Mouse (Mus musculus) large intestine, adult 2 months (tissue): ENCODE measurements at regions not wholly inside any gene's neighbourhood (a gene's known extent, or its start where the extent isn't known, plus 50 kb on each side); places are given as distances from the start of the nearest gene placed in this dataset.

Experiments
- DNase-seq: peaks from one replicate; pipeline ENCODE4 v3.0.0-alpha.2; 2012; ENCODE audit warnings: low read depth, low spot score
- WGBS: fragments of 180-500 bp; shearing (Covaris S2); methylation state at CpG from one replicate; pipeline ENCODE4 v1.1.7; 2018; 5-methylcytosine and 5-hydroxymethylcytosine counted together

DNA sequence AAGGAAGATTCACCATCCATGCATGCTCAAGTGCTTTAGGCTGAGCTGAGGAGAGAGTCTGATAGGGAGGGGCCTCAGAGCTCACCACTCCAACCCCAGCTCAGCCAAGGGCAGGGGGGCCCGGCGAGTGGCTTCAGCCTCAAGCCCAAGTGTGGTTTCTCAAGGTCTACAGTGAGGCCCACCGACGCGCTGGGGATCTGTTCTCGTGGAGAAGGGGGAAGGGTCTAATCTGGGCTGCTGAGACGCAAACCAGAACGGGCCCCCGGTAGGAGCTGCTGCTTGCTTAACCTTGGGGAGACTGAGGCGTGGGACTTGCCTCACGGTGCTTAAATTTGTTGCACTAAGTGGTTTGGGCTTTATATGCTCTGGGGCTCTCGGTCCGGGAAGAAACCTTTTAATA, 70.9 kb downstream of the Asb1 start:
- no peak for DNase-seq
- WGBS, result 69% methylated on average over 13 of the region's 13 CpGs

DNA sequence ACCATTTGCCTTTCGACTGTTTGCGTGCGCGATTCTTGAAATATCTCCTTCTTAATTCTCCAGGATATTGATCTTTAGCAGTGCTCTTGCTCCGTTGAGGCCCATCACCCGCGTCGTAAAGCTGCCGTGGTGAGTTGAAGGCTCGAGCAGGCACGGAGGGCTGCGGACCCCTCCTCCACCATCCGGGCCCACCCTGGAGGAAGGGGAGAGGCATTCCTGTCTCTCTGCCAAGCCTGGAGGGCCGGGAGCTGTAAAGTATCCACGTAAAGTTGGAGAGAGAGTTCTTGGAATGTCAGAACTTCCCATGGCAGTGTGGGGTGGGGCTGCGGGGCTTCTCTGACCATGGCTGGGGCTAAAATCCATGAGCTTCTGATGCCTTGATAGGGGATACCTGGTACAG, 71.3 kb downstream of the Asb1 start:
- DNase-seq, result no peak
- WGBS, result 52% methylated on average over 16 of the region's 16 CpGs

- no peak for DNase-seq
- 66% methylated on average over 3 of the region's 3 CpGs for WGBS
Measured at GRCm38 (mm10) chr1:91612912-91613311, 72.6 kb downstream of the Asb1 start.

DNA sequence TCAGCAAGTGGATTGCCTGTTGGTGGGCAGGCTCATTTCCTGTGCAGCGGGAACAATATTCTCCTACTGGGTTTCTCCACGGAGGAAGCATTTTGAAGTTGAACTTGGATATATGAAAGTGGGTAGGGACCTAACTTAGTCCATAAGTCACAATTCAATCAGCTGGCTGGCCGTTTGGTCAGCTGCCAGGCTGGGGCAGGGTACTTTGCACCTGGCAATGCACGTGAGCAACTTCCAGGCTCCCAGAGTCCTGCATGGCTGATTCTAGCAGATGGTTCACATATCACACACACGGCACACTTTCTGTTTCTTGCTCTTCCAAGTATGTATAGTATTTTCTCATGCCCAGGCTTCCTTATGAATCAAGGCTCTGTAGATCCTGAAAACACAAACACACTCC, 75.1 kb downstream of the Asb1 start:
- WGBS, result 33% methylated on average over 5 of the region's 5 CpGs
- DNase-seq, result no peak

DNA sequence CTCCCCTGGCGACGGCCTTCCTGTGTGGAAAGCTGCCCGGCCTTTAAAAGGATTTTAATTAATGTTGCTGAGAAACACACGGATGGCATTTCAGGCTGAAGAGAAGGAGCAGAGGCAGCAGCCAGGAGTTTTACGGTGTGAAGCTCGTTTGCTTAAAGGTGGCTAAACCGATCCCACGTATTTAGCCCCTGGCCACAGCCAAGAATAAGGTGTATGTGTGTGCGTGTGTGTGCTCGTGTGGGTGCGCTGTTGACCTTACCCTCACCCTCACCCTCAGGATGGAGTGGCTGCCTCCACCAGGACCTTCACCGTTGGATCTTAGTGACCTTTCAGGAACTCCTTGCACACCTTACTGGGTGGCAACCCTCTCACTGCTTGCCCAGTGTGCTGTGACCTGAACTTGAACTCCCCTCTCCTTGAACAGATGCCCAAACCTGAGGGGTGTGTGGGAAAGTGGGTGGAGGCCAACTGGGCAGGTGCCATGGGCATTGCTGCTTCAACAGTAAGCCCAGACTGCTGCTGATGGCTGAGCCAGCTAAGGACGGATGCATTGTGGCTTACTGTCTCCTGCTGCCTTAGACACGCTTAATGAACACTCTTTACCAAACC, 78.3 kb downstream of the Asb1 start:
- no peak for DNase-seq
- 56% methylated on average over 14 of the region's 14 CpGs for WGBS

DNA sequence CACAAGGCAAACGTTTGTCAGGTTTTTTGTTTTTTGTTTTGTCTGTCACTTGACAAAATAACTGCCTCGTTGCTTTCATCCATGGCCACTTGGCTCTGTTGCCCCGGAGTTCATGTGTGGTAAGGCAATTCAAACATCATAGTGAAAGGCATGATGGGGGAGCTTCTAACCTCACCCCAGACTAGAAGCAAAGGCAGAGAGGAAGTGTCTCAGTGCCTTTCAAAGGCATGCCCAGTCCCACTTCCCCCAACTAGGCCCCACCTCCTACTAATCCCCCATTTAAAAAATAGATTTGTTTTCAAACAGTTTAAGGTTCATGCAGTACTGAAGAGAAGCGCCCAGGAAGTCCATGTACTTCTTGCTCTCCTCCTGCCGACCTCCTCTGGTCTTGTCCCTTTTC, 80.8 kb downstream of the Asb1 start:
- WGBS, result 75% methylated on average over 5 of the region's 5 CpGs
- no peak for DNase-seq

- WGBS, result 92% methylated on average over 5 of the region's 5 CpGs
Measured at GRCm38 (mm10) chr1:91622874-91623273, 82.5 kb downstream of the Asb1 start.

DNA sequence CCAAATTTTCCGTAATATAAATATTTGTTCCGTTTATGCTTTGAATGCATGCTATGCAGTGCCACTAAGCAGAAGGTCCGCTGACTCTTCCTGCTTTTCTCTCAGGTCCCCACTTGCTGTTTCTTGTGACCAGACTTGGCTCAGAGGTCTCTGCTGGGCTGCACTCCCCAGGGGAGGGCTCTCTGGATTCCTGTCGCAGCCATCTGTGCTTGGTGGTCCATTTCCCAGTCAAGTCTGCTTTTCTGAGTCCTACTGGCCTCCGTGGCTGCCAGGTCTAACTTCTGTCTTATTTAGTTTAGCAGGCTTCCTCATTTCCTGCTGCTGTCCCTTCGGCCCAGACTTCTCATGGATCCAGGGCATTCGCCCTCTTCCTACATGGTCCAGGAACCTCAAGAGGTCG, 83.7 kb downstream of the Asb1 start:
- no peak for DNase-seq
- WGBS, result 47% methylated on average over 8 of the region's 8 CpGs

More at GRCm38 (mm10) chr1:91622874-91623273, 82.5 kb downstream of the Asb1 start:
- DNase-seq, result no peak

GRCm38 (mm10) chr1:91624531-91625300, 84.4 kb downstream of the Asb1 start:
- WGBS, result 75% methylated on average over 11 of the region's 11 CpGs

GRCm38 (mm10) chr1:91626090-91626489, 85.7 kb downstream of the Asb1 start:
- no peak for DNase-seq
- WGBS, result 40% methylated on average over 11 of the region's 11 CpGs

More at GRCm38 (mm10) chr1:91624531-91625300, 84.4 kb downstream of the Asb1 start:
- no peak for DNase-seq

DNA sequence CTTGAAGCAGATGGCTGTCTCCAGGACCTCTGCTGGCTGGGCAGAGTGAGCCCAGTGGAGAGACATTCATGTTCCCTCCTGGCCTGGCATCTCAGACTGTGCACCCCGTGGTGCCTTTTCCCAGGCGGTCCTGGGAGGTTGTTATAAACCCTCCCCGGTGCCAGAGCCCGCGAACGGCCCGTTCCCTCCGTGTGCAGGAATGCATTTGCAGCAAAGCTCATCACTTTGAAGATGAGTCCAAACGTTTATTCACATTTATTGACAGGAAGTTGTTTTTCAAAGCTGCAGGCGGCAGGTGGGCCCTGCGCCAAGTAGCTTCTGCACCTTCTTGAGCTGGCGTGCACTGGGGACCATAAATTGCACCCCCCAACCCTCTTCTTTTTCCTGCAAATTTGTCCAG, 89.9 kb downstream of the Asb1 start:
- DNase-seq, result no peak

DNA sequence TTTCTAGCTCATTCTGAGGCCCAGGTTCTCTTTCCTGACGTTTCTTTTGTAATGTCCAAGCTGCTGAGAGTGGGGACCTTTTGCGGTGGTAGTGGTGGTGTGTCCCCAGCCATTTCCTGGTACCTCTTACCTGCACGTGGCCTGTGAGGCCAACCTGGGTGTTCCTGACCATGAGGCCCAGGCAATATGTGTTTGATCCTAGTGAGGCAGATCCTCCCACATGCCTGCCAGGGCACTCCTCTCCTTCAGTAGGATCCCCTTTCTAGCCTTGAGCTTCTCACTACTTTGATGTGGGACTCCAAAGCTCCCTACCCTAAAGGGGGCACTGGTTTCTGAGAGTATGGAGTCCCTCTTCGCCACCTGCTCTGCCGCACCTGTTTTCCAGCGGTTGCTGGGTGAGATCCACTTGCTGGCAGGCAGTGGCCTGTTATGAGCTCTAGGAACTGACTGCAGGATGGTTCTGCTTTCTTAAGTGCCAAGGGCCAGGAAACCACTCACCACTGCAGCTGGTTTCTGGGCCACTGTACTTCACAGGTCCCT, 90.6 kb downstream of the Asb1 start:
- DNase-seq, result no peak

More for the DNA sequence above, 89.9 kb downstream of the Asb1 start:
- 7% methylated on average over 12 of the region's 12 CpGs for WGBS

DNA sequence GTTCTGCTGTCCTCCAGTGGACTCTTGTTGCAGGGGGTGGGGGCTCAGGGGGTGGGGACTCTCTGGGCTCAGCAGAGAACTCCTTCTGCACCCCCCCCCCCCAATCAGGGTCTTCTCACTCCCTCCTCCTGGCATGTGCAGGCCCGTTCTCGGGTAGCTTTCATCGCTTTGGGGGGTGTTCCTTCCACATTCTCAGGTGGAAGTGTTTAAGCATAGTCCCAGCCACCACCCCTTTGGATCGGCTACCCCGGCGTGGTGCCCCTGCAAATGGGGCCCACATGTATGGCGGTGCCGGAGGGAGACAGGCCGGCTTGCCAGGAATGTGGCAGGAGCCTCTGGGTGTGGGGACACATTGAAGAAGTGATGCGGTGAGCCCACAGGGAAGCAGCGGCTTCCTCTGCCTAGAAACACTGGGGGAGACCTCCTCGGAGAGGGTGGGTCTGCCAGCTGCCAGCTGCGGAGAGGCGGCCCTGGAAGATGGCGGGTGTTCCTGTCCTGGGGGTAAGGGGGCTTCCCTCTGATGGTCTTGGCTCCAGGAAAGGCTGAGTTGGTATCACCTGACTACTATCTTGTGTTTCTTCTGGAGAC, 92.7 kb downstream of the Asb1 start:
- no peak for DNase-seq
- 94% methylated on average over 15 of the region's 15 CpGs for WGBS

More for the DNA sequence above, 90.6 kb downstream of the Asb1 start:
- 62% methylated on average over 6 of the region's 6 CpGs for WGBS

- 86% methylated on average over 2 of the region's 2 CpGs for WGBS
- no peak for DNase-seq
Measured at GRCm38 (mm10) chr1:91636571-91636970, 96.2 kb downstream of the Asb1 start.

DNA sequence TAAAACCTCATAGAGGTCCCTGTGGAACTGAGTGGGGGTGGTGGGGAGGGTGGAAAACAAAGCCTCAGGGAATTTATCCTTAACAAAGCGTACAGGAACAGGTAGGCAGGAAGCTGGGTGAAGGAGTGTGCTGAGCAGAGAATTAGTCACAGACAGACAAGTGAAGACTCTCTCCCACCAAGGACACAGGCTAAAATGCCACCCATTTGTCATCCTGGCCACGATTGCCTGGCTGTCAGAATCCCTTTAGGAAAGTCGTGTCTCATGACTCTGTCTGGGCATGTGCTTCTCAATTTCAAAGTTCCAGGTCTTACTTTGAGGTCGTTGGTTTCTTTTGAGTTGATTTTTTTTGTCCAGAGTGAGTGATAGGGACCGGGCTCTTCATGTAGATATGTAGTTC, 100.2 kb downstream of the Asb1 start:
- no peak for DNase-seq
- WGBS, result 72% methylated on average over 5 of the region's 5 CpGs

DNA sequence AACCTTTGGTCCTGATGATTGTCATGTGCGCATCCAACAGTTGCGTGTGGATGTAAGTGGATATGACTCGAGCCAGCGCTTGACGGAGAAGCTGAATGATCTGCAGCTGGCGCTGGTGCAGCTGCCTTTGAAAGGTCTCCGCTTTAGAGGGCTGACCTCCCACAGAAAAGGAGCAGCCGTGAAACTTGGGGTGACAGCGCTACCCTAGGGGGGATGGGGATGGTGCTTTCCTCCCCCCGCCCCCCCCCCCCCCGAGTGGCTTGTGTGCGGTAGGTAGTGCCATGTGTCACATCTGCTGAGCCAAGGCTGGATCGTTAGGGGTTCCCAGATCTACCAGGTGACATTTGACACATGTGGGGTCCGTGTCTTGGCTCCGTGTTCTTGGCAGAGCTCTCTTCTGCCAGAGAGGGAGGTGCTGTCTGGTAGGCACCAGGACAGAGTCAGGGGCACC, 118.7 kb downstream of the Asb1 start:
- DNase-seq, result no peak
- WGBS, result 81% methylated on average over 15 of the region's 15 CpGs

GRCm38 (mm10) chr1:91659486-91659885, 119.1 kb downstream of the Asb1 start:
- WGBS, result 79% methylated on average over 8 of the region's 8 CpGs
- no peak for DNase-seq

DNA sequence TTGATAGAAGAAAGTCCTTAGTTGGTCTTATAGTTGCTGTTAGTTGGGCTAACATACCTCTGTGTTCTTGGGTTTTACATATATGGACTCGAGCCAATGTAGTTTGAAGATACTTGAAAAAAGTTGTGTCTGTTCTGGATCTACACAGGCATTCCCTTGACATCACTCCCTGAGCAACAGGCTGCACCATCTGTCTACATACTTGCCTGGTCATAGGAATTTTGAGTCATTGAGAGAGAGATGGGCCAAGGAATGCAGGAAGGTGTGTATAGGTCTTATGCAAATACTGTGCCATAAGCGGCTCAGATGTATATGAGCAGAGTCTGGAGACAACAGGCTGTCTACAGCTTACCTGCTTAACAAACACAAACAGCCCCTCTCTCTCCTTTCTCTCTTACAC, 122.9 kb downstream of the Asb1 start:
- 82% methylated on average over 2 of the region's 2 CpGs for WGBS
- DNase-seq, result no peak

DNA sequence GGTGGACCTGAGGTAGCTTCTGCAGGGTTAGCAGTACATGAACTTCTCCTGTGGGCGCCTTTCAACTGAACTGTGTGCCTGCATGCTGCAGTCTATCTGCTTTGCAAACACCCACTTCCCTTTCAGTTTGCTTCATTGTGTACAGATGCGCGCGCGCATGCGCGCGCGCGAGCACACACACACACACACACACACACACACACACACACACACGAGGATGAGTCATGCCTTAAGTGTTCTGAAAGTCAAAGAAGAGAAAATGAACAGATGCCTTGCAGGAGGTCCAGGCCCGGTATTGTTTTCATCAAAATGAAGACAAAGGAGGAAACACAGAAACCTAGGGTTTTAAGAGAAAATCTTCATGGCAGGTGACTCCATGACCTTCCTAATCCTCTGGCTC, 124.3 kb downstream of the Asb1 start:
- WGBS, result 58% methylated on average over 12 of the region's 12 CpGs
- DNase-seq, result no peak

GRCm38 (mm10) chr1:91668530-91668929, 128.2 kb downstream of the Asb1 start:
- 76% methylated on average over 6 of the region's 6 CpGs for WGBS
- no peak for DNase-seq

DNA sequence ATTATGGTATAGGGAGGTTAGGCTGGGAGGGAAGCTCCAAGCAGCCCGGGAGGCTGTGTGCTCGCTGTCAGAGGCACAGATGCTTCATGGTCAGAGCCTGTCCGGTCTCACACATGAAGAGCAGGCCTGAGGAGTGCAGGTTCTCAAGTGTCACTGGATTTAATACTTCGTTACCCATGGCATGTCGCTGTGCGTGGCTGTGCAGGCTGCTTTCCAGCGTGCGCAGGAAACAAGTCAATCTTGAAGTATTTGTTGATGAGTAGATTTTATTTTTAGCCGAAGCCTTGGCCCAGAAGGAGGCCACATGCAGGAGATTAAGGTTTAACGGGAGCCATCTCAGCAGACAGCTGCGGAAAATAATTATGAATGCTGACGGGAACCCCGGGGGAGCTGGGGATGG, 130.3 kb upstream of the Twist2 start:
- no peak for DNase-seq

More for the DNA sequence above, 130.3 kb upstream of the Twist2 start:
- WGBS, result 74% methylated on average over 13 of the region's 13 CpGs
